Mouse (Mus musculus) adipocyte (in vitro differentiated cells): ENCODE data around the gene Abca3.
"Not testable (repeated sequence)": the region's sequence is repeated elsewhere in the genome, so short reads cannot be mapped to it uniquely, and the experiment has no call there.

Source experiments
- DNase-seq: peaks from one replicate; pipeline ENCODE4 v3.0.0-alpha.2; 2016; ENCODE audit warnings: low spot score

Abca3 gene

GRCm38 (mm10) chr17:24388711-24389110, 37.0 kb downstream of the Abca3 start:
- DNase-seq, result no peak

GRCm38 (mm10) chr17:24389865-24390264, 38.1 kb downstream of the Abca3 start:
- peak; percentile 89 for DNase-seq

DNA sequence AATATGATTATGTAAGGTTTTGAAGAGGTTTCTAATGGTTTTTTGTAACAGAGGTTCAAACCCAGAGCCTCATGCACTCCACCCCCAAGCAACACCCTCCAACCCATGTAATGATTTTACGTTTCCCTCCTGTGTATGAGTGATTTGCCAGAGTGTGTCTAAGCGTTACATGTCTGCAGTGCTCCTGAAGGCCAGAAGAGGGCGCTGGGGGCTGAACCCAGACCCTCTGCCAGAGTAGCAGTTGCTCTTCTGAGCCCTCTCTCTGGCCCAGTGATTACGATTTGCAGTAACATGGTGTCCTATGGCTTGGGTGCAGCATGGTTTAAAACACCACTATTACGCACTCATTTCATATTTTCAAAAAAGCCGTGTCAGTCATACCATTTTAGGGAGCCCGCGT, 39.4 kb downstream of the Abca3 start:
- DNase-seq, result no peak

- no peak for DNase-seq
Measured at GRCm38 (mm10) chr17:24393527-24393926, 41.8 kb downstream of the Abca3 start.

DNA sequence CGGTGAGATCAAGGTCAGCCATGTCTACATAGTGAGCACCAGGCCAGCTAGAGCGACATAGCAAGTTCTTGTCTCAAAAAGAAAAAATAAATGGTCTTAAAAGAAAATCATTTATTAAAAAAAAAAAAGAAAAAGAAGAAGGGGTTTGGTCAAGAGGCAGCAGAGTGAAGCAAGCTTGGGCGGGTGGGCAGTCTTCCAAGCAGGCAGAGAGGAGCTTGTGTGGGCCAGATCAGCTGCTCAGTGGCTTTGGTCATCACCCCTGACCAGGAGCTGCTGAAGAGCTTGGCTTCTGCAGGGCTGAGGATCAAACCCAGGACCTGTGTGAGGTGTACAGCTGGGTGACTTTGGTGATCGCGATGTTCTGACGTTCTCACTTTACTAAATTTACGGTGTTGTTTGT, 42.7 kb downstream of the Abca3 start:
- peak; percentile 85 for DNase-seq

DNA sequence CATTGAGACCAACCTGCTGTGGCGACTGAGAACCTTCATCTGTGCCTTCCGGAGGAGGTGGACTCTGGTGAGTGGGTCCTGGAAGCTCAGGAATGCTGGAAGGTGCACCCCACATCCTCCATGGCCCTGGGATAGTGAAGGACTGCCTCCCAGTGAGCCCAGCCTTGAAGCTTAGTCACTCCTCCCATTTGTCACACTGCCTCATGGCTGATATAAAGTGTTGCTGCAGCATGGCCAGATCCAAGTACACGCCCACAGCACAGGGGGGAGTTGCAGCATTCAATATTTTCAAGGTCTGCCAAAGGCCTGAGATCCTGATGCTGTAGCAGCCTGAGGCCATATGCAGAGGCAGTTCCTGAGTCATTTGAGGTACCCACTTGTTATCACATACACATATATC, 50.6 kb downstream of the Abca3 start:
- peak; percentile 63 for DNase-seq

DNA sequence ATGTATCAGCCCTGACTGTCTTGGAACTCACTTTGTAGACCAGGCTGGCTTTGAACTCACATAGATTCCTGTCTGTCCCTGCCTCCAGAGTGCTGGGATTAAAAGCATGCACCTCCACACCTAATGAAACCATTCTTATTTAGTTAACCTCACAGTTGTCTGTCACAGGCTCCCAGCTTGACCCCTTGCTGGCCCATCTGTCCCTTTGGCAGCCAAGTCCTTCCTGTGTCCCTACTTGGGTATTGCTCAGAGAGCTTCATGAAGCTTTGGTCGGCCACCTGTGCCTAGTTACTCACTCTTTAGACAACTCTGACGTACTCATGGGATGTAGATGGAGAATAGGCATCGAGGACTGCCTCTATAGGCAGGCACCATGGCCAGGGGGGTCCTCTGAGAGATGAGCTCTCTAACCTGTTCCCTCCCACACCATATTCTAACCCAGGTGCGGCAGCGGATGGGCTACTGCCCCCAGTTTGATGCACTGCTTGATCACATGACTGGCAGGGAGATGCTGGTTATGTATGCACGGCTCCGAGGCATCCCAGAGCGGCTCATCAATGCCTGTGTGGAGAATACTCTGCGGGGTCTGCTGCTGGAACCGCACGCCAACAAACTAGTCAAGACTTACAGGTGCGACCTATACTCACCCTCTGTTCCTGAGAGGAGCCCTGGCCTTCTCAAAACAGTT, 55.5 kb downstream of the Abca3 start:
- DNase-seq, result no peak

GRCm38 (mm10) chr17:24413557-24414211, 61.9 kb downstream of the Abca3 start:
- no peak for DNase-seq

DNA sequence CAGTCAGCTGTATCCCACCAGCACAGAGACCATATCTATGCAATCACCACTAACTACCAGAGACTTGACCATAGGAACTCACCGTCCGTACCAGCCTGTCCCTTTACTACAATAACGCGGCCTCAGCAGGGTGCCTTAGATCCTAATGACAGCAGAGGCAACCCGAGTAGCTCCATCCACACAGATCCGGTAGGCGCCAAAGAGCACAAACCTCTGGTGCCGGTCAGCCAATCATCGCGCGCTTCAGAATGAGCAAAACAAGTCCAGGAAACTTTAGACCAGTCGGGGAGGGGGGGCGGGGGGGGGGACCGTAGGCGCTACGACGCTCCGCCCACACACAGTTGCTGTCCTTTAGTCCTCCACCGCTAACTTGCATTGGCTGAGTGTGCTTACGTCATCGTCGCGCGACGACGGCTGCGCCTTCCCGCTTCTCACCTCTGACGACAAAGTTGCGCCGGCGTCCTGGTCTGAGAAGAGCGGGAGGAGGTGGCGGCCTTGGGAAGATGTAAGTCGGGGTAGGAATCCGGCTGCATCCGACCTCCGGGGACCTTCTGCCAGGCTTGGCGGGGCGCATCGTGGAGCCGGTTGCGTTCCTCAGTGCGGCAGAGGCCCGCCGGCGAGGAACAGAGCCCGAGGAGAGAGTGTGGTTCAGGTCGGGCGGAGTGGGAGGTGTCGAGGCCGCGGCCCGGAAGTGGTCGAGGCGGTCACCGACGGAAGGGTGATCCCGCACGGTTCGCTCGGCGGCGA, 62.7 kb downstream of the Abca3 start, which contains the start of gene Rnps1:
Gene Rnps1 (plus strand): TSS at position 336 of the 747 bp plus-strand sequence.
- peak; percentile 100 for DNase-seq

DNA sequence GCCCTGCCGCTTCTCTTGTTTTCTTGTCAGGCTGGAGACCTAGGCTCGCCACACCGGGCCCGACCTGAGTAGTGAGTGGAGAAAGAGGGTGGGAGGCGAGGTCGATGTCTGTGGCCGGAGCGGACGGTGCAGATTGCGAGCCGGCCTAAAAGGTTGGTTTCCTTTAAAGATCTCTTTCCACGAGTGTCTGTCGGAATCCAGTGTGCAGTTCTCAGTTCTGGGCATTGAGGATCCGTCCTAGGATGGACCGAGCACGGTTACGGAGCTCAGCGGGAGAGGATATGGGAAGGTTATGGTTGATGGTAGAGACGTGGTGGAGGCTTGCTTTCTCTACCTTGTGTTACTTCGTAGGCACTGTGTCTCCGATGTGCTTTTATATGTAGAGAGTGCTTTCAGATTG, 63.3 kb downstream of the Abca3 start:
- no peak for DNase-seq

GRCm38 (mm10) chr17:24416051-24416652, 64.4 kb downstream of the Abca3 start:
- peak; percentile 61 for DNase-seq

GRCm38 (mm10) chr17:24423114-24423513, 71.4 kb downstream of the Abca3 start:
- DNase-seq, result no peak

GRCm38 (mm10) chr17:24424489-24424888, 72.7 kb downstream of the Abca3 start:
- DNase-seq, result no peak

GRCm38 (mm10) chr17:24425326-24425725, 73.6 kb downstream of the Abca3 start:
- not testable (repeated sequence) for DNase-seq

- no peak for DNase-seq
Measured at GRCm38 (mm10) chr17:24425905-24426304, 74.2 kb downstream of the Abca3 start.

GRCm38 (mm10) chr17:24426471-24427169, 74.9 kb downstream of the Abca3 start, which contains the start of gene Eci1:
Eci1 (plus strand) TSS chr17:24426641.
- peak; percentile 100 for DNase-seq

- peak; percentile 46 for DNase-seq
Measured at GRCm38 (mm10) chr17:24427170-24427557, 75.4 kb downstream of the Abca3 start.

DNA sequence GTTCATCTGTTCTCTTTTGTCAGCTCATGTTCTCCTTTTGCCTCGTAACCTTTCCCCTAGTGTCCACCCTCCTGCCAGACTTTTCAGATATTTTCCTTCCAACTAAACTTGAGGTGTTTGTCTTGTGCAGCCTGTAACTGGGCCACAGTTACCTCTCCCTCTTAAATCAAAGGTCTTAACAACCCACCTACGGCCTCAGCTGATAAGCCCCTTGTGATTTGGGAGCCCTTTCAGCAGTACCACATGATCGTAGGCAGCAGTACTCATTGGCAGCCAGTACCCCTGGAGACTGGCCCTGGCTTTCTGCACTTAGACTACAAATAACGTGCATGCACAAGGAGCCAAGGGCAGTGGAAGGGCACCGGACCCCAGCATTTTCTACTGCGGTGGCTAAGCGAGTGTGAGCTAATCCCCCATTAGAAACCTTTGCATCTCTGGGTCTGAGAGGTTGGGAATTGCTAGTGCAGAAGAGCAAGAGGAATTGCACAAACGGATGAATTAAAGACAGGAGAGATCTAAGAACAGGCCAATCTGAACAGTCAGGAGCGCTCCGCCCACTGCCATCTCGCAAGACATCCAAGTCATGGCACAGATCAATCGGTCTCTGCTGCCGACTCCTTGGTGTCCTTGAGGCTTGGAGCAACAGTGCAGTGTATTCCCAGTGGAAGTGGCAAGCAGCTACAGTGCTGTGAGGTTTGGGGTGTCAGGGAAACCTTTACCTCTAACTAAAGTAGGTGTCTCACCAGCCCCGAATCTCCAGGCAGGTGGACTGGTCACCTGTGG, 77.6 kb downstream of the Abca3 start:
- DNase-seq, result peak; percentile 58

- peak; percentile 55 for DNase-seq
Measured at GRCm38 (mm10) chr17:24437016-24437415, 85.3 kb downstream of the Abca3 start.

DNA sequence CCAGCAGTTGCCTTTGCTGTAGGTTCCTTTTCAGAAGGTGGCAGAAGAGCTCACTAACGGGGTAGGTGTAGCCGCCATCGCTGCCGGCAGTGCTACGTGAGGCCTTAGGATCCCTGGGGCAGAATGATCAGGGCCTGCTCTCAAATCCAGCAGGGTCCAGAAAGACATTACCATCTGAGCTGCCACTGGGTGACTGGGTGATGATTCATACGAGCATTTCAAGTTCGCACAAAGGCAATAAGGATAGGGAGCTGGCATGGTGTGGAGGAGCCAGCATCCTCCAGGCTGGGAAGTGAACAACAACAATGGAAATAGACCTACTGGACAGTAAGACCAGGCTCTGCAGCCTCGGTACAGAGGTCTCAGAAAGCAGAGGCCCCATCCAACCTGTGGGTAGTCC, 88.6 kb downstream of the Abca3 start:
- no peak for DNase-seq

GRCm38 (mm10) chr17:24441148-24441547, 89.4 kb downstream of the Abca3 start:
- DNase-seq, result peak; percentile 40
